Mouse (Mus musculus): ENCODE results near the gene Eno4. TPM values are rescaled to one million over a fixed set of nuclear protein-coding genes. Genes with fewer than 3 reads are reported as not detected.
"Not testable (repeated sequence)": the region's sequence is repeated elsewhere in the genome, so short reads cannot be mapped to it uniquely, and the experiment has no call there.

The Eno4 gene
- polyA plus RNA-seq (2015; fragmentation: Nextera tagmentation; extraction: Ambion mirVana): 0.61 and 0.66 TPM in 2 replicates

- H3K9me3 ChIP-seq: no peaks in the 10 kb centered on the region
- ATAC-seq: peak; percentile 98
- under 1% methylated on average over 65 of the region's 65 CpGs for WGBS
- peak within 1 kb of the TSS; percentile 84 for H3K9ac ChIP-seq (replicated peaks)
- peak within 1 kb of the TSS; percentile 62 for H3K4me3 ChIP-seq (replicated peaks)
- H3K4me1 ChIP-seq (replicated peaks): peaks cover 14% of the 10 kb centered on the region
- H3K4me2 ChIP-seq (replicated peaks): peak within 1 kb of the TSS; percentile 88
- H3K27ac ChIP-seq: peak within 1 kb of the TSS; percentile 61
- peaks cover 49% of the 10 kb centered on the region for H3K27me3 ChIP-seq
- H3K36me3 ChIP-seq: no peaks in the 10 kb centered on the region
Observed at GRCm38 (mm10) chr19:58942841-58943828, at the start of gene Eno4, which contains the start of gene Hspa12a. TSS of gene Eno4 (plus strand) at chr19:58943425. TSS of gene Hspa12a (minus strand) at chr19:58943654.

DNA sequence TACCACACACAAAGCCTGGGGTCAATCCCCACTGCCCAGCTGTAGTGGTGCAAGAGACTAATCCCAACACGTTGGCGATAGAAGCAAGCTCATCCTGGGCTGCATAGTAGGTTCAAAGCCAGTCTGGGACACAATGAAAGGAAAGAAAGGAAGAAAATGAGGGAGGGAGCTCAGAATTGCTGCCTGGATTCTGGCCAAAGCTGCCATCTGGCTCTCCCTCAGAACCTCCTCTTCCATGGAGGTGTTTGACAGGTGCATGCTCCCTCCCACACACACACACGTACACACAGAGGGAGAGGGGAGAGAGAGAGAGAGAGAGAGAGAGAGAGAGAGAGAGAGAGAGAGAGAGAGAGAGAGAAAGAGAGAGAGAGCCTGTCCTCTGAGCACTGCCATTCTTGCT, 47.0 kb upstream of the Eno4 start:
- H3K36me3 ChIP-seq: no peaks in the 10 kb centered on the region
- 0 out of 2 replicates have a peak, but pooled peaks cover 2% of the 10 kb centered on the region for H3K9me3 ChIP-seq
- no peaks in the 10 kb centered on the region for H3K4me1 ChIP-seq (replicated peaks)
- no peak overlapping the region for H3K4me2 ChIP-seq (replicated peaks)
- H3K27me3 ChIP-seq: no peaks in the 10 kb centered on the region
- WGBS: 60% methylated on average over 3 of the region's 3 CpGs
- H3K27ac ChIP-seq: no peak overlapping the region
- H3K4me3 ChIP-seq (replicated peaks): no peak overlapping the region
- ATAC-seq: no peak
- H3K9ac ChIP-seq (replicated peaks): no peak overlapping the region

GRCm38 (mm10) chr19:58900471-58900870, 42.8 kb upstream of the Eno4 start:
- 91% methylated on average over 10 of the region's 10 CpGs for WGBS
- H3K4me1 ChIP-seq (replicated peaks); H3K36me3 ChIP-seq; ATAC-seq; H3K9me3 ChIP-seq; H3K4me3 ChIP-seq (replicated peaks); H3K9ac ChIP-seq (replicated peaks); H3K27ac ChIP-seq; H3K4me2 ChIP-seq (replicated peaks): not testable (repeated sequence)
- peaks cover 15% of the 10 kb centered on the region; the same call in 1 of the 2 replicates for H3K27me3 ChIP-seq

DNA sequence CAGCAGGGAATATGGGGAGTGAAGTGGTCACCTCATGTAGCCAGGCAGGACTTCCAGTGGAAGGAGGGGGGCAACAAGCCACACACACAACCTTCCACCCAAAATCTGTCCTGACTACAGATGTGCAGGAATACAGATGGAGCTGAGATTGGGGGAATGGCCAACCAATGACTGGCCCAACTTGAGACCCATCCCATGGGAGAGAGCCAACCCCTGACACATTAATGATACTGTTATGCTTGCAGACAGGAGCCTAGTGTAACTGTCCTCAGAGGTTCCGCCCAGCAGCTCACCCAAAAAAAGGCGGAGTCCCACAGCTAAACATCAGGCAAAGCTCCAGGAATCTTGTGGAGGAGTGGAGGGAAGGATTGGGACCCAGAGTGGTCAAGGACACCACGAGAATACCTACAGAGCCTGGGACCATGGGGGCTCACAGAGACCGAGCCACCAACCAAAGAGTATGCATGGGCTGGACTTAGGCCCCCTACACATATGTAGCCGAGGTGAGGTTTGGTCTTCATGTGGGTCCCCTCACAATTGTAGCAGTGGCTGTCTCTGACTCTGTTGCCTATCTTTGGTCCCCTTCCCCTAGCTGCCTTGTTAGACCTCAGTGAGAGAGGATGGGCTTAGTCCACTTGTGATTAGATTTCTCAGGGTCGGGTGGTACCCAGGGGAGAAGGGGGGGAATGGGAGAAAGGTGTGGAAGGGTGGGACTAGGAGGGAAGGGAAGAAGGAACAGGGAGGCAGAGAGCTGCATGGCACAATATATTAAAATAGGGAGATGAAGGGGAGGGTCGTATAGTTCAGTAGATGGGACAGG, 39.9 kb upstream of the Eno4 start:
- ATAC-seq: no peak; the same call in 1 of the 2 replicates
- peaks cover 3% of the 10 kb centered on the region; the same call in 1 of the 2 replicates for H3K4me1 ChIP-seq (replicated peaks)
- no peaks in the 10 kb centered on the region for H3K36me3 ChIP-seq
- WGBS: 70% methylated on average over 7 of the region's 7 CpGs
- H3K9ac ChIP-seq (replicated peaks): no peak overlapping the region
- no peak overlapping the region for H3K27ac ChIP-seq
- no peak overlapping the region; the same call in 1 of the 2 replicates for H3K4me3 ChIP-seq (replicated peaks)
- peaks cover 24% of the 10 kb centered on the region; the same call in 1 of the 2 replicates for H3K27me3 ChIP-seq
- H3K4me2 ChIP-seq (replicated peaks): peak overlapping the region; percentile 54
- no peaks in the 10 kb centered on the region for H3K9me3 ChIP-seq

GRCm38 (mm10) chr19:58903899-58904327, 39.3 kb upstream of the Eno4 start:
- Histone ChIP-seq H3K9me3 (no peaks in the 10 kb centered on the region), H3K9ac (replicated peaks) (0 out of 2 replicates have a peak overlapping the region, but pooled peaks have one; percentile 24), H3K27me3 (peaks cover 24% of the 10 kb centered on the region; the same call in 1 of the 2 replicates), H3K36me3 (no peaks in the 10 kb centered on the region), H3K4me1 (replicated peaks) (peaks cover 3% of the 10 kb centered on the region; the same call in 1 of the 2 replicates), H3K27ac (no peak overlapping the region), H3K4me2 (replicated peaks) (peak overlapping the region; percentile 54), H3K4me3 (replicated peaks) (peak overlapping the region; percentile 24)
- peak; percentile 63 for ATAC-seq
- under 1% methylated on average over 11 of the region's 11 CpGs for WGBS

DNA sequence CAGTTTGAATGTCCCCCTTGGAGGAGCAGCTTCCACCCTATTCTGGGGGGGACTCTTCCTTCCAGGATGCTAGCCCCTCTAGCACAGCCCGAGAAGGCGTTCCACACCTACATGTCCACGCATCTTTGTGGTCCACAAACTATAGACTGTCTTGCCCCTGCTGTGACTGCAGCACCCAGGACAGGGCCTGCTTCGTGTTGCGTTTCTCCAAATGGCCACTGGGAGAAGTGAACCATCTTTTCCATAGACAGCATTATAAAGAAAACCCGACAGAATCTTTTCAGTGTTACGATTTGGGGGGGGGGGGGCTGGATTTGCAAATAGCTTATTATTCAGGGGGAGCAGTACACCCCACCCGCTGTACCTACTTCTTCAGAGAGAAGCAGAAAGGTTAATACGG, 36.5 kb upstream of the Eno4 start:
- Histone ChIP-seq H3K4me2 (replicated peaks) (no peak overlapping the region), H3K4me1 (replicated peaks) (peaks cover 13% of the 10 kb centered on the region; the same call in 1 of the 2 replicates), H3K9me3 (no peaks in the 10 kb centered on the region), H3K27ac (no peak overlapping the region), H3K27me3 (peaks cover 25% of the 10 kb centered on the region), H3K36me3 (no peaks in the 10 kb centered on the region), H3K4me3 (replicated peaks) (no peak overlapping the region), H3K9ac (replicated peaks) (no peak overlapping the region)
- no peak for ATAC-seq
- 48% methylated on average over 9 of the region's 9 CpGs for WGBS

GRCm38 (mm10) chr19:58908018-58908417, 35.2 kb upstream of the Eno4 start:
- ATAC-seq: no peak
- Histone ChIP-seq H3K4me3 (replicated peaks) (no peak overlapping the region), H3K36me3 (no peaks in the 10 kb centered on the region), H3K4me2 (replicated peaks) (no peak overlapping the region), H3K27me3 (peaks cover 34% of the 10 kb centered on the region), H3K9me3 (no peaks in the 10 kb centered on the region), H3K4me1 (replicated peaks) (peaks cover 13% of the 10 kb centered on the region; the same call in 1 of the 2 replicates), H3K27ac (no peak overlapping the region), H3K9ac (replicated peaks) (no peak overlapping the region)
- WGBS: 87% methylated on average over 10 of the region's 10 CpGs

DNA sequence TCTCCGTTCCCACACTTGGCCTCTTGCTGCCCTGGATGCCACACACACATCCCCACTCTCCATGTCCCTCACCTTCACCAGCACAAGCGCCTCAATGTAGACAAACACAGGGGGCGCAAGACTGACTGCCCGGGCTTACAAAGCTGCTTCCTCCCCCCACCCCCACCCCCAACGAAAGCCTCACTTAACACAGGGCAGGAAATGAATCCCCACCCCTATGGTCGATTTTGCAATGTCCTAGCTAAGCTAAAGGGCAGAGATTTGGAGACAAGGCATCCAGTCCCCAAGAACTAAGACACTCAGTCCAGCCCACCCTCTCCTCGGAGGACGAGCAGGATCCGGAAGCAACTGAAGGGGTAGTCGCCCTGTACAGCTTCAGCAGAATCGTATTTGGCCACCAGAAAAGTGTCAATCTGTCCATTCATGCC, 32.3 kb upstream of the Eno4 start:
- peak overlapping the region; percentile 51; the same call in 1 of the 2 replicates for H3K9ac ChIP-seq (replicated peaks)
- H3K9me3 ChIP-seq: no peaks in the 10 kb centered on the region
- H3K4me2 ChIP-seq (replicated peaks): peak overlapping the region; percentile 54
- 4% methylated on average over 11 of the region's 11 CpGs for WGBS
- peak; percentile 72 for ATAC-seq
- no peaks in the 10 kb centered on the region for H3K36me3 ChIP-seq
- H3K4me3 ChIP-seq (replicated peaks): peak overlapping the region; percentile 34
- H3K4me1 ChIP-seq (replicated peaks): 0 out of 2 replicates have a peak, but pooled peaks cover 10% of the 10 kb centered on the region
- peak overlapping the region; percentile 52; the same call in 1 of the 2 replicates for H3K27ac ChIP-seq
- H3K27me3 ChIP-seq: peaks cover 41% of the 10 kb centered on the region

DNA sequence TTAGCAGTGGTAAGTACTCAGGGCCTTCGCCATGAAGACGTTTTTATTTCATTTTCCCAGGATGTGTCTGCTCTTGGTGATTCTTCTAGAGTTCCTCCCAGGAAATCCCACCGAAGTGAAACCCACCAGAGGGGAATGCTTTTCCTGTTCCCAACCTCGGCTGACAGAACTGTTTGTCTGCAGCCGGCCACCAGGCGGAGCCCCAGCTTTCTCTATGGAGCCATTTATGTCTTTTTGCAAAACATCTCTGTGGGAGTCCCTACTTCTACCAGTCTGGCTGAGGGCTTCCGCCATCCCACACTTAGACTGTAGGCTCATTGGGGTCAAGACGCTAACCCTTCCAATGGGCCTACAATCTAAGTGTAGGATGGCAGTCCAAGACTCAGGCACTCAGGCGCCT, 31.8 kb upstream of the Eno4 start:
- Histone ChIP-seq H3K27ac (no peak overlapping the region), H3K27me3 (peaks cover 41% of the 10 kb centered on the region), H3K4me1 (replicated peaks) (0 out of 2 replicates have a peak, but pooled peaks cover 10% of the 10 kb centered on the region), H3K4me2 (replicated peaks) (peak overlapping the region; percentile 54), H3K9me3 (no peaks in the 10 kb centered on the region), H3K36me3 (no peaks in the 10 kb centered on the region), H3K4me3 (replicated peaks) (peak overlapping the region; percentile 34), H3K9ac (replicated peaks) (peak overlapping the region; percentile 51; the same call in 1 of the 2 replicates)
- peak; percentile 72 for ATAC-seq
- 10% methylated on average over 9 of the region's 9 CpGs for WGBS

DNA sequence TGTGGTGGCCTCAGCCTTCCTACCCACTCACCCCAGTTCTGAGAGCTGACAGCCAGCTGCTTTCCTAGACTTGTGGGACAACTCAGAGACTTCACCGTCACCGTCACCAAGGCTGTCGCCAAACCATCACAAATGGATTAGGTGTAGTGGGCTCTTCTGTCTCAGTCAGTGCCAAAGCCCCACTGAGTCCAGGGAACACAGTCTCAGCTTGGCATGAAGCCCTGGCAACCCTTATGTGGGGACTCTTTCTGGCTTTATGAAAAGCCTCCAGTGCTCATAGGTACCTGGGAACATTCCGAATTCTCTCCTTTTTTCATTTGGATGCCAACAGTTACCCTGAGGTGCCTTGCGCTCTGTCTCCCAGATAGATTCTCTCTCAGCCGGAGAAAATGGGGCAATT, 29.9 kb upstream of the Eno4 start:
- no peak overlapping the region for H3K4me3 ChIP-seq (replicated peaks)
- peaks cover 60% of the 10 kb centered on the region for H3K27me3 ChIP-seq
- WGBS: 84% methylated on average over 6 of the region's 6 CpGs
- no peaks in the 10 kb centered on the region for H3K36me3 ChIP-seq
- ATAC-seq: no peak
- no peak overlapping the region for H3K4me2 ChIP-seq (replicated peaks)
- no peak overlapping the region for H3K27ac ChIP-seq
- H3K9me3 ChIP-seq: no peaks in the 10 kb centered on the region
- H3K4me1 ChIP-seq (replicated peaks): 0 out of 2 replicates have a peak, but pooled peaks cover 14% of the 10 kb centered on the region
- H3K9ac ChIP-seq (replicated peaks): no peak overlapping the region

DNA sequence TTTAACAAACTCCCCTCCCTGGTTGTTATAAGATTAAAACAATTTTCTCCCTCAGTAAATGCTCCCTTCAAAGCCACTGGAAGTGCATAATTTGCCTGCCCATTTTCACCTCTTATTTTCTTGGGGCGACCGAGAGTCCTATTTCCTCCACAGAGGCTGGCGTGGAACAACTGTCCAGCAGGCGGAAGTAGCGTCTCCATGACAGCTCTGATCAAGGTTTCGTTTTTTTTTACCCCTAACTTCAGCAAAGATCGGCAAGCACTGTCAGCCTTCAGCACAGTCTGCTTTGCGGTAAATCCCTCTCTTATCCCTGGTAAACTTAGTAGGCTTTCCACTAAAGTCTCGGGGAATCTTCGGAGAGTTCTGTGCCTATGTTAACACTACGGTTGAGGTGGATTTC, 24.6 kb upstream of the Eno4 start:
- H3K27ac ChIP-seq: no peak overlapping the region
- no peak for ATAC-seq
- 8% methylated on average over 11 of the region's 11 CpGs for WGBS
- H3K27me3 ChIP-seq: peaks cover 58% of the 10 kb centered on the region
- peak overlapping the region; percentile 7 for H3K4me2 ChIP-seq (replicated peaks)
- H3K9me3 ChIP-seq: no peaks in the 10 kb centered on the region
- H3K4me1 ChIP-seq (replicated peaks): peaks cover 15% of the 10 kb centered on the region
- no peak overlapping the region for H3K4me3 ChIP-seq (replicated peaks)
- no peaks in the 10 kb centered on the region for H3K36me3 ChIP-seq
- no peak overlapping the region for H3K9ac ChIP-seq (replicated peaks)
